ENCODE assay signal across 20 mouse cellular contexts in the genomic region with DNA sequence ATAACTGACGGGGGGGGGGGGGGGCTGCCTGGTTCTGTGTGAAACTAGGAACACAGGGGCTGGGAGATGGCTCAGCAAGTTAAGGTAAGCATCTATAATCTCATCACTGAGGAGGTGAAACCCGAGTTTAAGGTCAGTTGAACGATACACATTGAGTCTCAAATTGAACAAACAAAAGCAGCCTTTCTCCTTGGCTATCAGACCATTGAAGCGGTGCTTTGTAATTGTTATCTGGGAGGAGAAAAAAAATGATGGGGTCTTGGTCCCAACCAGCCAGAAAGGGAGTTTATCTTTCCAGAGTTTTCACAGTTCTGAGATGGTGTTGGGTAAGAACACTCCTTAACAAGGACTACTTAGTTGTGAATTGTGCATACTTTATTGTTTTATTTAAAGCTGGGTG. TPM values are rescaled to one million over a fixed set of nuclear protein-coding genes. Genes with fewer than 3 reads are reported as not detected.
DNase-seq lines count a peak whose midpoint lies in the region; ATAC-seq and TF ChIP-seq lines count a peak whose summit lies in the region.
"Had no signal": no experiment of that assay in that cellular context is flagged by ENCODE, and none has a peak within 500 bp of the region (broad histone marks: within the 10 kb centered on the region; RNA-seq: fewer than 3 reads in every experiment).

No protein-coding gene starts in this region.

- no peak overlapping the region for H3K27ac ChIP-seq in heart, embryonic 10.5 days
- H3K27ac ChIP-seq in heart, adult 2 months, result no peak overlapping the region
- no peak overlapping the region for H3K27ac ChIP-seq in kidney, embryonic 15.5 days
- H3K27ac ChIP-seq in kidney, adult 2 months (ENCODE audit: insufficient read depth, low read depth, low read length), result no peak overlapping the region
- no peak overlapping the region for H3K27ac ChIP-seq in forebrain, embryonic 13.5 days
- H3K27ac ChIP-seq: embryonic facial prominence, embryonic 15.5 days; hindbrain, embryonic 14.5 days had no signal

- no peaks in the 10 kb centered on the region for H3K9me3 ChIP-seq in heart, embryonic 10.5 days
- no peaks in the 10 kb centered on the region for H3K9me3 ChIP-seq in kidney, embryonic 15.5 days (replicated peaks)
- no peaks in the 10 kb centered on the region for H3K9me3 ChIP-seq in E14TG2a.4 (ENCODE audit: low read length)
- H3K9me3 ChIP-seq in forebrain, embryonic 13.5 days (replicated peaks), result no peaks in the 10 kb centered on the region
- H3K9me3 ChIP-seq: embryonic facial prominence, embryonic 15.5 days had no signal

- peak overlapping the region; percentile 65 for H3K4me3 ChIP-seq in heart, embryonic 10.5 days
- no peak overlapping the region for H3K4me3 ChIP-seq in heart, adult 2 months
- H3K4me3 ChIP-seq in kidney, embryonic 15.5 days (replicated peaks), result peak overlapping the region; percentile 31
- no peak overlapping the region for H3K4me3 ChIP-seq in kidney, adult 2 months (ENCODE audit: insufficient read depth, low read depth, low read length)
- peak overlapping the region; percentile 78 for H3K4me3 ChIP-seq in E14TG2a.4 (replicated peaks; ENCODE audit: low read length)
- no peak overlapping the region for H3K4me3 ChIP-seq in forebrain, embryonic 13.5 days
- H3K4me3 ChIP-seq: embryonic facial prominence, embryonic 15.5 days had no signal

- intact Hi-C loops in heart, adult 2 months (cut with DNase I), result no loop called here

- no peak overlapping the region for H3K4me2 ChIP-seq in kidney, embryonic 15.5 days
- peak overlapping the region; percentile 58 for H3K4me2 ChIP-seq in forebrain, embryonic 13.5 days
- H3K4me2 ChIP-seq: hindbrain, embryonic 14.5 days had no signal

- TF ChIP-seq CTCF in heart, adult 2 months (IDR thresholded peaks at IDR 0.05), result no peak
- TF ChIP-seq CTCF in kidney, adult 2 months (conservative IDR thresholded peaks at IDR 0.05; ENCODE audit: insufficient read depth, insufficient read length, low read depth, low read length), result no peak
- no peak for TF ChIP-seq CTCF in E14TG2a.4 (conservative IDR thresholded peaks at IDR 0.05; ENCODE audit: low read length)

- no peak for TF ChIP-seq EP300 in heart, adult 2 months (IDR thresholded peaks at IDR 0.05; ENCODE audit: insufficient read depth, low read depth, low read length)

- no peak for TF ChIP-seq POLR2A in heart, adult 2 months (IDR thresholded peaks at IDR 0.05; ENCODE audit: insufficient read depth, low read depth, low read length)
- TF ChIP-seq POLR2A in kidney, adult 2 months (IDR thresholded peaks at IDR 0.05; ENCODE audit: low read depth, low read length), result no peak

- H3K79me2 ChIP-seq in heart, adult 2 months (replicated peaks; ENCODE audit: control insufficient read depth, insufficient read depth, low read length), result no peaks in the 10 kb centered on the region

- H3K27me3 ChIP-seq in heart, embryonic 10.5 days (ENCODE audit: insufficient read depth, poor library complexity, severe bottlenecking), result peaks cover 63% of the 10 kb centered on the region
- H3K27me3 ChIP-seq in heart, adult 2 months (ENCODE audit: control insufficient read depth, insufficient read depth, low read length), result peaks cover 30% of the 10 kb centered on the region
- peaks cover 91% of the 10 kb centered on the region for H3K27me3 ChIP-seq in kidney, embryonic 15.5 days
- H3K27me3 ChIP-seq in kidney, adult 2 months (replicated peaks; ENCODE audit: control insufficient read depth, insufficient read depth, low read length), result peaks cover 10% of the 10 kb centered on the region
- peaks cover 72% of the 10 kb centered on the region for H3K27me3 ChIP-seq in E14TG2a.4 (ENCODE audit: insufficient read depth, low read length)
- H3K27me3 ChIP-seq in forebrain, embryonic 13.5 days, result peaks cover 89% of the 10 kb centered on the region

- 16% methylated on average over 4 of the region's 4 CpGs for WGBS in heart, embryonic 10.5 days
- 13% methylated on average over 4 of the region's 4 CpGs for WGBS in heart, adult 2 months
- 8% methylated on average over 4 of the region's 4 CpGs for WGBS in kidney, embryonic 15.5 days
- WGBS in kidney, adult 2 months, result 8% methylated on average over 4 of the region's 4 CpGs
- 4% methylated on average over 4 of the region's 4 CpGs for WGBS in forebrain, embryonic 13.5 days

- H3K36me3 ChIP-seq in heart, embryonic 10.5 days, result no peaks in the 10 kb centered on the region
- H3K36me3 ChIP-seq in heart, adult 2 months (ENCODE audit: control insufficient read depth, insufficient read depth, low read length), result no peaks in the 10 kb centered on the region
- no peaks in the 10 kb centered on the region for H3K36me3 ChIP-seq in kidney, embryonic 15.5 days
- no peaks in the 10 kb centered on the region for H3K36me3 ChIP-seq in kidney, adult 2 months (ENCODE audit: control insufficient read depth, insufficient read depth, low read length)
- H3K36me3 ChIP-seq in E14TG2a.4 (ENCODE audit: insufficient read depth, low read length), result no peaks in the 10 kb centered on the region
- no peaks in the 10 kb centered on the region for H3K36me3 ChIP-seq in forebrain, embryonic 13.5 days (ENCODE audit: poor library complexity, severe bottlenecking)
- H3K36me3 ChIP-seq: embryonic facial prominence, embryonic 15.5 days had no signal

- no peak overlapping the region for H3K9ac ChIP-seq in heart, adult 2 months (ENCODE audit: low read depth, low read length)
- H3K9ac ChIP-seq in kidney, embryonic 15.5 days, result no peak overlapping the region
- no peak overlapping the region for H3K9ac ChIP-seq in forebrain, embryonic 13.5 days
- H3K9ac ChIP-seq: embryonic facial prominence, embryonic 15.5 days; hindbrain, embryonic 14.5 days had no signal

- ATAC-seq in kidney, embryonic 15.5 days (replicated peaks; ENCODE audit: low FRiP score), result no peak
- ATAC-seq in forebrain, embryonic 13.5 days, result no peak

- peak; percentile 61 for DNase-seq in heart, embryonic 10.5 days (ENCODE audit: low spot score)
- DNase-seq in heart, adult 2 months, result no peak
- no peak for DNase-seq in kidney, adult 2 months
- no peak for DNase-seq in retina, embryonic 14.5 days (ENCODE audit: low spot score)
- DNase-seq in thymus, postnatal 10 days (ENCODE audit: low spot score in 2 of 2), result no peak
- DNase-seq: cerebellum, postnatal 25 days; kidney, adult 9 months; layer of hippocampus, adult 9-11 months; right cerebral cortex, postnatal 4 days; thymus, adult 18-20 months had no signal

- H3K4me1 ChIP-seq in heart, embryonic 10.5 days, result peaks cover 13% of the 10 kb centered on the region; the same call in 1 of the 2 replicates
- H3K4me1 ChIP-seq in heart, adult 2 months (ENCODE audit: control insufficient read depth, insufficient read depth, low read length), result peaks cover 6% of the 10 kb centered on the region
- H3K4me1 ChIP-seq in kidney, embryonic 15.5 days, result peaks cover 25% of the 10 kb centered on the region
- H3K4me1 ChIP-seq in kidney, adult 2 months (ENCODE audit: control insufficient read depth, insufficient read depth, low read length), result no peaks in the 10 kb centered on the region
- H3K4me1 ChIP-seq in E14TG2a.4 (replicated peaks; ENCODE audit: low read depth, low read length), result peaks cover 55% of the 10 kb centered on the region
- H3K4me1 ChIP-seq in forebrain, embryonic 13.5 days, result peaks cover 13% of the 10 kb centered on the region

RNA-seq across cellular contexts. Expression of gene Prss16, which starts 11.7 kb away (rescaled TPM):
- polyA plus RNA-seq in heart, embryonic 10.5 days (2016; fragmentation: Nextera tagmentation; extraction: Ambion mirVana), result 0.30 and 0.33 TPM in 2 replicates
- not detected for total RNA-seq in heart, adult 2 months (2021)
- 0.23 TPM in 1 of 2 replicates, not detected in the other for polyA plus RNA-seq in heart, adult 2 months (2012; rRNA removed)
- 0.14 and 0.35 TPM in 2 replicates for polyA plus RNA-seq in kidney, embryonic 15.5 days (2015; fragmentation: Nextera tagmentation; extraction: Ambion mirVana)
- polyA plus RNA-seq in kidney, adult 2 months (2012; rRNA removed), result 0.22 TPM in 1 of 2 replicates, not detected in the other
- polyA plus RNA-seq in forebrain, embryonic 13.5 days (2015; fragmentation: Nextera tagmentation; extraction: Ambion mirVana), result not detected in 2 replicates
- total RNA-seq: adrenal gland, postnatal 4 days; MEL had no signal
- polyA plus RNA-seq: hindbrain, embryonic 14.5 days had no signal

RNA-seq across cellular contexts. Expression of gene Pom121l2, which starts 16.8 kb away (rescaled TPM):
- polyA plus RNA-seq in heart, embryonic 10.5 days (2016; fragmentation: Nextera tagmentation; extraction: Ambion mirVana), result 0.09 TPM in 1 of 2 replicates, not detected in the other
- total RNA-seq in heart, adult 2 months (2021), result not detected
- polyA plus RNA-seq in heart, adult 2 months (2012; rRNA removed), result 0.06 TPM in 2 replicates
- polyA plus RNA-seq in kidney, embryonic 15.5 days (2015; fragmentation: Nextera tagmentation; extraction: Ambion mirVana), result 0.08 and 0.17 TPM in 2 replicates
- 0.04 and 0.06 TPM in 2 replicates for polyA plus RNA-seq in kidney, adult 2 months (2012; rRNA removed)
- 0.09 TPM in 1 of 2 replicates, not detected in the other for polyA plus RNA-seq in forebrain, embryonic 13.5 days (2015; fragmentation: Nextera tagmentation; extraction: Ambion mirVana)
- total RNA-seq: adrenal gland, postnatal 4 days; gastrocnemius, postnatal 4 days; megakaryocyte, adult 5-6 weeks; MEL had no signal
- polyA plus RNA-seq: frontal cortex, adult 2 months; hindbrain, embryonic 14.5 days had no signal

RNA-seq across cellular contexts. Expression of gene Hist1h2ah, which starts 37.5 kb away (rescaled TPM):
- 3.5 and 4.5 TPM in 2 replicates for polyA plus RNA-seq in heart, embryonic 10.5 days (2016; fragmentation: Nextera tagmentation; extraction: Ambion mirVana)
- total RNA-seq in heart, adult 2 months (2021), result 1 to 10 TPM; 8.1 to 10.0 TPM
- polyA plus RNA-seq in heart, adult 2 months (2012; rRNA removed), result 1.1 TPM in 1 of 2 replicates, not detected in the other
- 9.8 and 11.2 TPM in 2 replicates for polyA plus RNA-seq in kidney, embryonic 15.5 days (2015; fragmentation: Nextera tagmentation; extraction: Ambion mirVana)
- 0.95 and 3.4 TPM in 2 replicates for polyA plus RNA-seq in kidney, adult 2 months (2012; rRNA removed)
- polyA plus RNA-seq in forebrain, embryonic 13.5 days (2015; fragmentation: Nextera tagmentation; extraction: Ambion mirVana), result 2.8 and 10.7 TPM in 2 replicates
- polyA plus RNA-seq: frontal cortex, adult 2 months; hindbrain, embryonic 14.5 days had no signal

RNA-seq across cellular contexts. Expression of gene Hist1h2bk, which starts 37.8 kb away (rescaled TPM):
- 3.1 and 6.4 TPM in 2 replicates for polyA plus RNA-seq in heart, embryonic 10.5 days (2016; fragmentation: Nextera tagmentation; extraction: Ambion mirVana)
- 10 to 100 TPM in 1 of 2 experiments, 1 to 10 TPM in 1; 7.3 to 10.0 TPM for total RNA-seq in heart, adult 2 months (2021)
- polyA plus RNA-seq in heart, adult 2 months (2012; rRNA removed), result not detected in 2 replicates
- polyA plus RNA-seq in kidney, embryonic 15.5 days (2015; fragmentation: Nextera tagmentation; extraction: Ambion mirVana), result 8.8 and 12.6 TPM in 2 replicates
- 4.2 and 6.0 TPM in 2 replicates for polyA plus RNA-seq in kidney, adult 2 months (2012; rRNA removed)
- polyA plus RNA-seq in forebrain, embryonic 13.5 days (2015; fragmentation: Nextera tagmentation; extraction: Ambion mirVana), result 7.5 and 10.3 TPM in 2 replicates

RNA-seq across cellular contexts. Expression of gene Hist1h4i, which starts 43.3 kb away (rescaled TPM):
- polyA plus RNA-seq in heart, embryonic 10.5 days (2016; fragmentation: Nextera tagmentation; extraction: Ambion mirVana), result 10.6 and 21.8 TPM in 2 replicates
- 10 to 100 TPM; 11.9 to 18.1 TPM for total RNA-seq in heart, adult 2 months (2021)
- polyA plus RNA-seq in heart, adult 2 months (2012; rRNA removed), result 5.8 and 8.3 TPM in 2 replicates
- polyA plus RNA-seq in kidney, embryonic 15.5 days (2015; fragmentation: Nextera tagmentation; extraction: Ambion mirVana), result 30.5 and 31.4 TPM in 2 replicates
- 10.5 and 12.5 TPM in 2 replicates for polyA plus RNA-seq in kidney, adult 2 months (2012; rRNA removed)
- polyA plus RNA-seq in forebrain, embryonic 13.5 days (2015; fragmentation: Nextera tagmentation; extraction: Ambion mirVana), result 42.8 and 45.2 TPM in 2 replicates

Comparison
In these comparisons a context has a peak if more than half of its experiments do, and no peak if none do; other contexts are left out.
1. H3K4me3 ChIP-seq: peak in heart, embryonic 10.5 days (single experiment), kidney, embryonic 15.5 days (single experiment) and E14TG2a.4 (single experiment); none in heart, adult 2 months (single experiment), kidney, adult 2 months (single experiment) and forebrain, embryonic 13.5 days (single experiment).